Mouse (Mus musculus): ENCODE data around the gene Cdc42bpa.

Cdc42bpa gene

GRCm38 (mm10) chr1:180031705-180032548 lies 71.7 kb downstream of the Cdc42bpa start:
- DNase-seq (ENCODE audit: low read depth, low spot score) = no peak

GRCm38 (mm10) chr1:180037461-180037860 lies 77.2 kb downstream of the Cdc42bpa start:
- no peak for DNase-seq (ENCODE audit: low read depth, low spot score)

- DNase-seq (ENCODE audit: low read depth, low spot score) = no peak
Measured at GRCm38 (mm10) chr1:180044160-180044559, 83.9 kb downstream of the Cdc42bpa start.

GRCm38 (mm10) chr1:180045172-180045571 lies 84.9 kb downstream of the Cdc42bpa start:
- no peak for DNase-seq (ENCODE audit: low read depth, low spot score)

GRCm38 (mm10) chr1:180089176-180089575 lies 128.9 kb downstream of the Cdc42bpa start:
- DNase-seq (ENCODE audit: low read depth, low spot score) = no peak

- DNase-seq (ENCODE audit: low read depth, low spot score) = no peak
Measured at GRCm38 (mm10) chr1:180098426-180098825, 138.2 kb downstream of the Cdc42bpa start.

GRCm38 (mm10) chr1:180104567-180104966 lies 144.3 kb downstream of the Cdc42bpa start:
- DNase-seq (ENCODE audit: low read depth, low spot score) = no peak

GRCm38 (mm10) chr1:180109050-180109449 lies 148.8 kb downstream of the Cdc42bpa start:
- no peak for DNase-seq (ENCODE audit: low read depth, low spot score)

GRCm38 (mm10) chr1:180116525-180116924 lies 156.3 kb downstream of the Cdc42bpa start:
- peak; percentile 43 for DNase-seq (ENCODE audit: low read depth, low spot score)

GRCm38 (mm10) chr1:180118233-180118632 lies 158.0 kb downstream of the Cdc42bpa start:
- no peak for DNase-seq (ENCODE audit: low read depth, low spot score)

- DNase-seq (ENCODE audit: low read depth, low spot score) = no peak
Measured at GRCm38 (mm10) chr1:180128077-180128792, 168.0 kb downstream of the Cdc42bpa start.

- DNase-seq (ENCODE audit: low read depth, low spot score) = peak; percentile 25
Measured at GRCm38 (mm10) chr1:180131402-180131801, 171.1 kb downstream of the Cdc42bpa start.

GRCm38 (mm10) chr1:180132187-180132586 lies 171.9 kb downstream of the Cdc42bpa start:
- DNase-seq (ENCODE audit: low read depth, low spot score) = no peak

- peak; percentile 67 for DNase-seq (ENCODE audit: low read depth, low spot score)
Measured at GRCm38 (mm10) chr1:180139158-180139557, 178.9 kb downstream of the Cdc42bpa start.

- no peak for DNase-seq (ENCODE audit: low read depth, low spot score)
Measured at GRCm38 (mm10) chr1:180140970-180141369, 180.7 kb downstream of the Cdc42bpa start.

- no peak for DNase-seq (ENCODE audit: low read depth, low spot score)
Measured at GRCm38 (mm10) chr1:180148036-180148435, 187.8 kb downstream of the Cdc42bpa start.

- DNase-seq (ENCODE audit: low read depth, low spot score) = no peak
Measured at GRCm38 (mm10) chr1:180148563-180148962, 188.3 kb downstream of the Cdc42bpa start.

- peak; percentile 24 for DNase-seq (ENCODE audit: low read depth, low spot score)
Measured at GRCm38 (mm10) chr1:180151191-180151590, 190.9 kb downstream of the Cdc42bpa start.

- no peak for DNase-seq (ENCODE audit: low read depth, low spot score)
Measured at GRCm38 (mm10) chr1:180158648-180159047, 198.4 kb downstream of the Cdc42bpa start.

GRCm38 (mm10) chr1:180160545-180160944 lies 200.3 kb downstream of the Cdc42bpa start:
- DNase-seq (ENCODE audit: low read depth, low spot score) = no peak

- no peak for DNase-seq (ENCODE audit: low read depth, low spot score)
Measured at GRCm38 (mm10) chr1:180161160-180161559, 200.9 kb downstream of the Cdc42bpa start.

- DNase-seq (ENCODE audit: low read depth, low spot score) = no peak
Measured at GRCm38 (mm10) chr1:180161566-180162355, 201.5 kb downstream of the Cdc42bpa start.
